Mouse (Mus musculus): ENCODE results near the gene Slc5a2.
A peak's percentile ranks its signal among the peaks of the same experiment; 100 is the strongest.

The Slc5a2 gene

DNA sequence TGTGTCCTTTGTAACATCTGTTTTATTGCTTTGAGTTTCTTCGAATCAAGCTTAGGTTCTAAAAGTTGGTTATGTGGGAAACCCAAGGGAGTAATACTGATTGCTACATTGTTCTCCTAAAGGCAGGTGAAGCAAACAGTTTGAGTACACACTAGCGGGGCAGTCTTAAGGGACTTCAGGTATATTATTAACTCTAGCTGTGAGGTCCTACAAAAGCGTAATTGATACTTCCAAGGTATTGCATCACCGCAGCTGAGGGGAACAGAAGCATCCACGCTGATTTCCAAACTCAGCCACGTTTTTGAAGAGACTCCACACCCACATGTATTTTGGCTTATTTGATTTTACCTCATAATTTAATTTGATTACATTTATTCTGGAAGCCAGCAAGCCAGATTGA is 38.7 kb downstream of the Slc5a2 start:
- no peak for DNase-seq

DNA sequence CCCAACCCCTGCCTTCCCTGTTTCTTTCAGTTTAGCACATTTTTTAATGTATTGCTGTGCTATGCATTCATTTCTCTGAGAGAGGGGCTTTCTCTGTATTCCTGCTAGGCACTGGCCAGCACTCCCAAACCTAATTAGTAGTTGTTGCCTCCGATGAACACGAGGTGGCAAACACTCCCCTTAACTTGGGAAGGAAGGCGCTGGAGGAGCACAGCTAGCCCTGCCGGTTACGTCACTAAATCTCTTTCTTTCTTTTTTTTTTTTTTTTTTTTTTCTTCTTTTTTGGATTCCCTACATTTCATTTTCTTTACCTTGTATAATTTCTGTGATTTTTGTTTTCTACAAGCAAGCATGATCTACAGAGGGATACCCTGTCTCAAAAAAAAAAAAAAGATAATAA is 39.5 kb downstream of the Slc5a2 start:
- DNase-seq, result peak; percentile 65

GRCm38 (mm10) chr7:128307851-128308250 is 42.4 kb downstream of the Slc5a2 start:
- no peak for DNase-seq

GRCm38 (mm10) chr7:128309216-128309615 is 43.8 kb downstream of the Slc5a2 start:
- DNase-seq, result no peak

GRCm38 (mm10) chr7:128309776-128310175 is 44.3 kb downstream of the Slc5a2 start:
- DNase-seq, result no peak

DNA sequence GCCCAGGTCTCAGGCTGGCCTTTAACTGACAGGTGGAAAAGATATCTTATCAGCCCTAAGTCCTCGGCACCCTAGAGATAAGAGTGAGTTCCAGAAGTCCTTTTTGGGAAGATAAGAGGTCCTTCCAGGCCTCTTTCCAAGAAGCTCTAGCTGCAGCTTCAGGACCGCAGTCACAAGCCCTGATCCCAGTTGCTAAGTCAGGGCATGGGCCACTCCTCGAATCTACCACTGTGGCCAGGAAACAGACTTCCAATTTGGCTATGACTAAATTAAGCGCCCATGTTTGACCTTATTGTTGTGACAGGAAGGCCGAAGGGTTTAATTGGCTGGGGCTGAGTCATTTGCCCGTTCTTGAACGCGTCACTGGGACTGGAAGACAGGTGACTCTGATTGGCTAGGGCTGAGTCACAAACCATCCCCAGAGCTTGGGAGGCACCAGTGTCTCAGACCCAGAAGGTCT is 44.8 kb downstream of the Slc5a2 start:
- DNase-seq, result no peak

GRCm38 (mm10) chr7:128311263-128311662 is 45.8 kb downstream of the Slc5a2 start:
- DNase-seq, result no peak

DNA sequence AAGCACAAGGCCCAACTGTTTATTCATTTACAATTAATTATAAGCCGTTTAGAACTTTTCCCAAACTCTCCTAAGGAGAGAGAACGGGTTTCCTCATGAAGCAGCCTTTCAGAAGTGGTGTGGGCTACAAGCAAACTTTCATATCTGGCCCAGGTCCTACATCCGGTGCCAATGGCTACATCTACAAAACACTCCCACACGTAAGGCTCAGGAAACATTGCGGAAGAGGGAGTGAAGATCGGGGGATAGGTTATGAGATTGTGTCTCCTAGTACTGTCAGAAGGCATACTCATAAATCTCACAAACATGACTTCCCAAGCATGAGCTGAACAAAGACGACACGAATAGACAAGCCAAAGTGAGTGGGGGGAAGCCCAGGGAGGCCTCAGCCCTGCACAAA is 46.4 kb downstream of the Slc5a2 start:
- DNase-seq, result no peak

DNA sequence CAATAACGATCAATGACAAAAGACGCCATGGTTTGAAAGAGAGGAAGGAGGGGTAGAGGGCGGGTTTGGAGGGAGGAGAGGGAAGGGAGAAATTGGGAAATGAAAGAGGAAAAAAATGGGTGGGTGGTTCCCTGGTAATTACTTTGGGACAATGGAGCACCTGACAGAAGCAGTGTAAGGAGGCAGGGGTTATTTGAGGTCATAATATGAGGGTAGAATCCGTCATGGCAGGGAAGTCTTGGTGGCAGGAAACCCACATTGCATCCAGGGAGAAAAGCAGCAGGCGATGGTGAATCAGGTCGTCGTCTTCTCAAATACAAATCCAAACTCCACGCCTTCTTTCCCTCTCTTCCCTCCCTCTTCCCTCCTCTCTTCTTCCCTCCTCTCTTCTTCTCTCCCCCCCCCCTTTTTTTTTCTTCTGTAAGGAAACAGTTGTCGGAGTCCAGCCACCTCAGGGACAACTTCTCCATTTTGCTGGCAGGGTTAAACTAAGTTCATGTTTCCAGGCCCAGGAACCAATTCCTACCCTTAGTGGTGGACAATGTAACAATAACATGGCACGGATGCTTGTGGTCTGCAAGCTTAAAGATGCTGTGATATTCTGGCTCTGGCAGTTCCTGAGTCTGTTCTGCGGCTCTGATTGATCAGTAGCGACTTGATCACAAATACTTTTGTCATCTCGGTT is 47.1 kb downstream of the Slc5a2 start:
- DNase-seq, result no peak

GRCm38 (mm10) chr7:128313601-128314000 is 48.1 kb downstream of the Slc5a2 start:
- DNase-seq, result no peak

DNA sequence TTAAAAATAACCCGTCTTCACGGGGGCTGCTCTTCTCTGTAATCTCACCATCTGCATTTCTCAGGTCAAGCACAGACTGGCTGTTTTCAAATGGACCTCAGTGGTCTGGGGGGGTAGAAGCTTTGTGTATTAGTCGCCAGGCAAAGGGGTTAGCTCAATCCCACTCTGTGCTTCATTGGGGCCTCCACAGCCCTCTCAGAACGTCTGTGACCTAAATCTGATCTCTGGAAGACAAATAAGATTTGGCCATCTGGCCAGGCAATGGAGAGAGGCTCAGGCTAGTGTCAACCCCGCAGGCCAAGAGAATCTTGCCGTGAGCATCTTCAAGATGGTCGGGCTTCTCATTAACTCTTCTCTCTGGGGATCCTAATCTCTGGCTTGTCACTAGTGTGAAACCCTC is 49.0 kb downstream of the Slc5a2 start:
- DNase-seq, result peak; percentile 85

- DNase-seq, result peak; percentile 51
These were observed 51.6 kb downstream of the Slc5a2 start for GRCm38 (mm10) chr7:128317011-128317410.

- no peak for DNase-seq
These were observed 53.7 kb downstream of the Slc5a2 start for GRCm38 (mm10) chr7:128319140-128319539.

- no peak for DNase-seq
These were observed 54.9 kb downstream of the Slc5a2 start for GRCm38 (mm10) chr7:128320219-128320816.

GRCm38 (mm10) chr7:128321260-128321659 is 55.8 kb downstream of the Slc5a2 start:
- DNase-seq, result no peak

Measured in retina, postnatal 1 day (tissue).